Mouse (Mus musculus): ENCODE measurements at regions not wholly inside any gene's neighbourhood (a gene's known extent, or its start where the extent isn't known, plus 50 kb on each side); places are given as distances from the start of the nearest gene placed in this dataset.

DNA sequence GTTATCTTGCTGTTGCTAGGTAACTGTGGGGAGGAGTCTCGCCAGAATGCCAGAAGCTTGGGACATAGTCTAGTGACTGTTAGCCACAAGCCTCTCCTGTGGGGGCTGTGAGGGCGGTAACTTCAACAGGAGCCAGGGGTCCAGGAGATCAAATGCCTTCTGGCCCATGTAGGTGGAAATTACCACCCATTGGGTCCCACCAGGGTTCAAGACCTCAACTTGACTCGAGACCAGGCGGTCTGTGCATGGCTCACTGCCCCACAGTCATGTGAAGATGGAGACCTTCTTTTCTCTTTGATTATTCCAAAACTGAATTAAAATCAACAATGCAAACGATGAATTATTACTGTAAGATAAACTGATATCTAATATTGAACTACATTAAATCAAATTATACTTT, 281.4 kb upstream of the BB014433 start:
- TF ChIP-seq CTCF (IDR thresholded peaks at IDR 0.05; ENCODE audit: borderline replicate concordance, extremely low read depth, insufficient read depth, insufficient read length) (no peak), POLR2A (IDR thresholded peaks at IDR 0.05; ENCODE audit: borderline replicate concordance, extremely low read depth, insufficient read depth, insufficient read length, poor library complexity, severe bottlenecking) (no peak)
